In genomic region chr10:33820892-33821291, GRCm38 (mm10) we compare ENCODE assay signal across 50 mouse cellular contexts. TPM values are rescaled to one million over a fixed set of nuclear protein-coding genes. Genes with fewer than 3 reads are reported as not detected.
"Had no signal": no experiment of that assay in that cellular context is flagged by ENCODE, and none has a peak within 500 bp of the region (broad histone marks: within the 10 kb centered on the region; RNA-seq: fewer than 3 reads in every experiment).

No protein-coding gene starts in this region.

- H3K4me2 ChIP-seq: heart, embryonic 11.5 days; heart, embryonic 12.5 days; heart, embryonic 13.5 days; heart, embryonic 15.5 days; hindbrain, embryonic 12.5 days; hindbrain, embryonic 13.5 days; hindbrain, embryonic 14.5 days; hindbrain, embryonic 15.5 days; intestine, embryonic 15.5 days; kidney, embryonic 15.5 days had no signal

- H3K36me3 ChIP-seq: heart, embryonic 12.5 days; heart, embryonic 13.5 days; heart, embryonic 15.5 days; hindbrain, embryonic 10.5 days; hindbrain, embryonic 12.5 days; hindbrain, embryonic 13.5 days; hindbrain, embryonic 15.5 days; intestine, embryonic 15.5 days; kidney, embryonic 15.5 days had no signal

- ATAC-seq: hindbrain, embryonic 16.5 days; hindbrain, postnatal 0 days; inflammation-experienced regulatory T-cells, adult 6 months; intestine, embryonic 15.5 days; intestine, embryonic 16.5 days; intestine, postnatal 0 days had no signal

- DNase-seq: heart, postnatal 10 days; heart, postnatal 14 days; heart, postnatal 36 days; kidney, adult 11 months; kidney, adult 18-20 months; kidney, adult 2 months; kidney, adult 8-10 months; kidney, adult 9 months; kidney, postnatal 10 days; kidney, postnatal 14 days; kidney, postnatal 36 days; kidney, postnatal 4 days; layer of hippocampus, adult 9-11 months; layer of hippocampus, postnatal 36 days had no signal

- H3K27ac ChIP-seq: heart, embryonic 13.5 days; heart, embryonic 15.5 days; hindbrain, embryonic 10.5 days; hindbrain, embryonic 12.5 days; hindbrain, embryonic 13.5 days; hindbrain, embryonic 14.5 days; hindbrain, embryonic 15.5 days; hindbrain, postnatal 0 days; intestine, embryonic 15.5 days; kidney, embryonic 15.5 days; kidney, postnatal 0 days; layer of hippocampus, adult 2 months; left cerebral cortex, adult 2 months had no signal

- H3K9ac ChIP-seq: heart, embryonic 12.5 days; heart, embryonic 13.5 days; heart, embryonic 15.5 days; hindbrain, embryonic 12.5 days; hindbrain, embryonic 13.5 days; hindbrain, embryonic 14.5 days; hindbrain, embryonic 15.5 days; intestine, embryonic 15.5 days; kidney, embryonic 15.5 days had no signal

- H3K4me3 ChIP-seq: heart, embryonic 12.5 days; heart, embryonic 13.5 days; heart, embryonic 15.5 days; hindbrain, embryonic 10.5 days; hindbrain, embryonic 12.5 days; hindbrain, embryonic 13.5 days; hindbrain, embryonic 15.5 days; intestine, embryonic 15.5 days; kidney, embryonic 15.5 days; layer of hippocampus, adult 2 months; left cerebral cortex, adult 2 months had no signal

- H3K27me3 ChIP-seq: heart, embryonic 12.5 days; heart, embryonic 13.5 days; heart, embryonic 15.5 days; hindbrain, embryonic 12.5 days; hindbrain, embryonic 13.5 days; hindbrain, embryonic 15.5 days; intestine, embryonic 15.5 days; kidney, embryonic 15.5 days had no signal

- H3K4me1 ChIP-seq: heart, embryonic 12.5 days; heart, embryonic 13.5 days; heart, embryonic 15.5 days; hindbrain, embryonic 10.5 days; hindbrain, embryonic 12.5 days; hindbrain, embryonic 13.5 days; hindbrain, embryonic 15.5 days; intestine, embryonic 15.5 days; kidney, embryonic 15.5 days had no signal

- H3K9me3 ChIP-seq: heart, embryonic 12.5 days; heart, embryonic 13.5 days; heart, embryonic 15.5 days; hindbrain, embryonic 10.5 days; hindbrain, embryonic 12.5 days; hindbrain, embryonic 13.5 days; hindbrain, embryonic 15.5 days; intestine, embryonic 15.5 days; kidney, embryonic 15.5 days had no signal

RNA-seq across cellular contexts. Expression of gene Sult3a2, which starts 34.4 kb away (rescaled TPM):
- total RNA-seq: heart, postnatal 10 days; heart, postnatal 14 days; heart, postnatal 25 days; heart, postnatal 36 days; hematopoietic stem cell, adult 5-6 weeks; hindbrain, postnatal 0 days had no signal
- polyA plus RNA-seq: heart, embryonic 11.5 days; heart, embryonic 12.5 days; heart, embryonic 13.5 days; heart, embryonic 14.5 days; heart, embryonic 15.5 days; heart, embryonic 16.5 days; heart, postnatal 0 days; hindbrain, embryonic 10.5 days; hindbrain, embryonic 11.5 days; hindbrain, embryonic 12.5 days; hindbrain, embryonic 13.5 days; hindbrain, embryonic 14.5 days; hindbrain, embryonic 15.5 days; hindbrain, embryonic 16.5 days; hindbrain, postnatal 0 days; inflammation-experienced regulatory T-cells, adult 6 months; intestine, embryonic 14.5 days; intestine, embryonic 15.5 days; intestine, embryonic 16.5 days; intestine, postnatal 0 days; kidney, adult 2 months; kidney, embryonic 14.5 days; kidney, embryonic 15.5 days; kidney, embryonic 16.5 days; kidney, postnatal 0 days; large intestine, adult 2 months had no signal

RNA-seq across cellular contexts. Expression of gene Sult3a1, which starts 36.6 kb away (rescaled TPM):
- total RNA-seq: heart, postnatal 10 days; heart, postnatal 14 days; heart, postnatal 25 days; heart, postnatal 36 days; hematopoietic stem cell, adult 5-6 weeks; hindbrain, postnatal 0 days; layer of hippocampus, adult 18-20 months; layer of hippocampus, adult 2 months; layer of hippocampus, adult 8-10 months; layer of hippocampus, postnatal 10 days; layer of hippocampus, postnatal 14 days; layer of hippocampus, postnatal 25 days; layer of hippocampus, postnatal 36 days; left cerebral cortex, adult 18-20 months; left cerebral cortex, adult 2 months; left cerebral cortex, adult 8-10 months had no signal
- polyA plus RNA-seq: heart, embryonic 11.5 days; heart, embryonic 12.5 days; heart, embryonic 13.5 days; heart, embryonic 14.5 days; heart, embryonic 15.5 days; heart, embryonic 16.5 days; heart, postnatal 0 days; hindbrain, embryonic 10.5 days; hindbrain, embryonic 11.5 days; hindbrain, embryonic 12.5 days; hindbrain, embryonic 13.5 days; hindbrain, embryonic 14.5 days; hindbrain, embryonic 15.5 days; hindbrain, embryonic 16.5 days; inflammation-experienced regulatory T-cells, adult 6 months; intestine, embryonic 14.5 days; intestine, embryonic 15.5 days; intestine, embryonic 16.5 days; intestine, postnatal 0 days; kidney, adult 2 months; kidney, embryonic 14.5 days; kidney, embryonic 15.5 days; kidney, embryonic 16.5 days; kidney, postnatal 0 days; large intestine, adult 2 months had no signal
